Mouse (Mus musculus): ENCODE measurements around the gene Trak2.
A peak's percentile ranks its signal among the peaks of the same experiment; 100 is the strongest.
"Not testable (repeated sequence)": the region's sequence is repeated elsewhere in the genome, so short reads cannot be mapped to it uniquely, and the experiment has no call there.

The Trak2 gene

GRCm38 (mm10) chr1:58889826-58890546 is 83.2 kb downstream of the Trak2 start:
- no peak for DNase-seq (ENCODE audit: low spot score in 2 of 2)

DNA sequence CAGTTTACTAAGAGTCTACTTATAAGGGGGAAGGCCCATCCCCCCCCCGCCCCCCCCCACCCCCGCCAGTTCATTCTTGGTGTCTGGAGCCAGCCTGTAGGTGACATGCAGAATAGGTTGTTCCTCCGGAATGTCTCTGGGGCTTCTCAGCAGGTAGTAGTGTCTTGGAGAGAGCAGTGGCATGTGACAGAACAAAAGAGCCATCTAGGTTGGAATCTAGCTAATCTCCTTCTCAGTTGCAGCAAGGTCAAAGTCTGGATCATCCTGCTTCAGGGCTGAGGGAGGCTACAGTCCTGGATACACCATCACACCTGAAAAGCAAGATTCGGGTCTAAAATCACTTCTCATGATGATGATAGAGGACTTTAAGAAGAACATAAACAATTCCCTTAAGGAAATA is 87.6 kb downstream of the Trak2 start:
- DNase-seq (ENCODE audit: low spot score in 2 of 2) = no peak

- not testable (repeated sequence) for DNase-seq (ENCODE audit: low spot score in 2 of 2)
Measured at GRCm38 (mm10) chr1:58883279-58883678, 90.0 kb downstream of the Trak2 start.

GRCm38 (mm10) chr1:58879291-58879690 is 93.9 kb downstream of the Trak2 start:
- not testable (repeated sequence) for DNase-seq (ENCODE audit: low spot score in 2 of 2)

DNA sequence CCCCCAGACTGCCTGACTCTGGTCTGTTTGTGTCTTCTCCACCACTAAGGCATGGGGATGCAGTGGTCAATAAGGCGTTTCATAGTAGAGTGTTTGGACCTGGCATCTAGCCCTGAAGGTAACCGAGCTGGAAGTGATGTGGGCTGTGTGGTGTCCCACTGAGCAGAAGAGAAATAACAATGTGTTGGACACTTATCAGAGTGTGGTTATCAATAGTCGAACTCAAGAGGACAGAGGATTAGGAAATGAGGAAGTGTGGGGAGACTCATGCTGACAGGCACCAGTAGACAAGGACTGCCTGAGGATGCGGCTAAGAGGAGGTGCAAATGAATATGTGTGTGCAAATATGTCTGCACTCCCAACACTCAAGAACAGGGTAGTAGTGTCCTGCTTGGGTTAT is 96.7 kb downstream of the Trak2 start:
- not testable (repeated sequence) for DNase-seq (ENCODE audit: low spot score in 2 of 2)

DNA sequence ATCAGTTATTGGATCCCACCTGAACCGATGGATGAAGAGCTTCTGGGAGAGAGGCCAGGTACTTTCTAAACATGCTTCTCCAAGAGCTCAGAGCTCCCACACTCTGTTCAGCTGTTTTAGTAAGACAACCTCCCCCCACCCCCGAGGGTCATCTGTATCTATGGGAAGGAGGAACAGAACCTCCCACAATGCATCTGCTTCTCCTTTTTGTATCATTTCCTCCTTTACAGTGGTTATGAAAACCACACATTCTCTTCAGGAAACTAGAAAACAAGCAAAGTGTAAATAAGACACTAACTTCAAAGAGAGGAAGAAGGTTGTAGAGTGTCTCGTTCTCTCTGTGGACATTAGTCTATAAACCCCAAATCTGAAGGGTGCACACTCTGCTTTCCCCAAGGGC is 112.6 kb downstream of the Trak2 start:
- DNase-seq (ENCODE audit: low spot score in 2 of 2) = not testable (repeated sequence)

GRCm38 (mm10) chr1:58859738-58860365 is 113.4 kb downstream of the Trak2 start:
- DNase-seq (ENCODE audit: low spot score in 2 of 2) = peak; percentile 18 to 22

- DNase-seq (ENCODE audit: low spot score in 2 of 2) = not testable (repeated sequence)
Measured at GRCm38 (mm10) chr1:58859131-58859530, 114.1 kb downstream of the Trak2 start.

DNA sequence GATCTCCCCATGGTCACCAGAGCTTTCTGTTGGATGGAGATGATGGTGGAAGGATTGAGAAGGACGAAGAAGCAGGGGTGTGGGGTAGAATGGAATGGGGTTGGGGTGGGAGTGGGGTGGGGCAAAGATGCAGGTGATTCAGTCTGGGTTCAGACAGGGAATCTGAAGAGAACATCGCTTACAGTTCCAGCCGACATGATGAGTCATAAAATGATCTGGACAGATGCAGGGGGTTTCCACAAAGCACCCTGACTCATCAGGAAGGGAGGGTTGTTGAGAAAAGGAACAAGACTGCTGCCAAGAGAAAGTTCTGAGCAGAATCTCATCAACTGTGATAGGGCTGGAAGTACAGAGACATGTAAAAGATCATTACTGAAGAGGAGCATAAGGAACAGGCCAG is 116.4 kb downstream of the Trak2 start:
- not testable (repeated sequence) for DNase-seq (ENCODE audit: low spot score in 2 of 2)

All from thymus, postnatal 10 days (tissue).